Mouse (Mus musculus) frontal cortex, postnatal 25 days (tissue): ENCODE measurements around the gene Taf5l.
A peak's percentile ranks its signal among the peaks of the same experiment; 100 is the strongest.
"Not testable (repeated sequence)": the region's sequence is repeated elsewhere in the genome, so short reads cannot be mapped to it uniquely, and the experiment has no call there.

Experiments used
- DNase-seq, 2 experiments: peaks; one replicate each; pipeline ENCODE4 v3.0.0; 2022; ENCODE audit warnings: low spot score in 2 of 2

Gene Taf5l

DNA sequence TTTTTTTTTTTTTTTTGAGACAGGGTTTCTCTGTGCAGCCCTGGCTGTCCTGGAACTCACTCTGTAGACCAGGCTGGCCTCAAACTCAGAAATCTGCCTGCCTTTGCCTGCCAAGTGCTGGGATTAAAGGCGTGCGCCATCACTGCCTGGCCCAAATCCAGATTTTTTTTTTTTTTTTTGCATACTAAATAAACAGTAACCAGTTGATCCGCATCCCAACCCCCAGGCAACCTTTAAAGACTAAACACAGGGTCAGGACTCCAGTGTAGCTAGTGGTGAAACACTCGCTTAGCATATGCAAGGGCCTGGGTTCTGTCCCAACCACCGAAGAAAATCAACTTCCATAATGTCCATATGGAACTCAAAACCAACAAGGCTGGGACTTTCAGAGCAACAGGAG, 60.6 kb downstream of the Taf5l start:
- not testable (repeated sequence) for DNase-seq

- no peak for DNase-seq
These were observed 61.1 kb downstream of the Taf5l start for GRCm38 (mm10) chr8:123960056-123960455.

DNA sequence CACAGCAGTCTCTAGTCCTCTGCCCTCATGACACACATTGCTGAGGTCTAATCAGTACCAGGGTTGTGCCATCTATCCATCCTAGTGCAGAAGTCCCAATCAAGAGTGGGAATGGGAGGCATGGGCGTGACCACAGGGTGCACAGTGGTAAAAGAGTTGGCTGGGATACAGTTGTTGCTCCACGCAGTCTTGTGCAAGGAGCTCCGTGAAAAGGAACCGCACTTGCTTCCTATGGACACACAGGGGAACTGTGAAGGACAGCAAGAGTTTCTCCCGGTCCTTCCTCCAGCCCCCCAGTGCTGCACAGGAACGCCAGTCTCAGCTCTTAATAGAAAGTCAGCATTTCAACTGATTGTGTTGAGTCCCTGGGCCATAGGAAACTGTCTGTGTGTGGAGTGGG, 61.7 kb downstream of the Taf5l start:
- no peak for DNase-seq

DNA sequence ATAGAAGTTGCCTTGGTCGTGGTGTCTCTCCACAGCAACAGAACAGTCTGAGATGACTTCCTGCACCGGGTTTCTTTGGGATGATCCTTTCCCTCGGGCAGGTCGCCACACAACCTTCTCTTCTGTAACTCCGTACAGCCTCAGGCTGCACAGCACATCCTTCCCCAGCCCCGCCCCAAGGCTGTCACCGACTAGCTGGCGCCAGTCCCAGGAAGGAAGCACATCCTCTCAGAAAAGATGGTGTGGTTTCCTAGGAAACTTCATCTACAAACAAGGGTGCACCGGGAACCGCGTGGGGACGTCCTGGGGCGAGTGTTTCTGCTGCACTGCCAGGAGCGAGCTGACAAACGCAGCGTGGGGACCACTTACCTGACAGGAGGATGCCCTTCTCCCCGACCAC, 63.1 kb downstream of the Taf5l start:
- DNase-seq, result peak; percentile 9 to 11

- DNase-seq, result no peak
These were observed 67.0 kb downstream of the Taf5l start for GRCm38 (mm10) chr8:123954246-123954645.

- no peak for DNase-seq
These were observed 67.5 kb downstream of the Taf5l start for GRCm38 (mm10) chr8:123953686-123954085.

DNA sequence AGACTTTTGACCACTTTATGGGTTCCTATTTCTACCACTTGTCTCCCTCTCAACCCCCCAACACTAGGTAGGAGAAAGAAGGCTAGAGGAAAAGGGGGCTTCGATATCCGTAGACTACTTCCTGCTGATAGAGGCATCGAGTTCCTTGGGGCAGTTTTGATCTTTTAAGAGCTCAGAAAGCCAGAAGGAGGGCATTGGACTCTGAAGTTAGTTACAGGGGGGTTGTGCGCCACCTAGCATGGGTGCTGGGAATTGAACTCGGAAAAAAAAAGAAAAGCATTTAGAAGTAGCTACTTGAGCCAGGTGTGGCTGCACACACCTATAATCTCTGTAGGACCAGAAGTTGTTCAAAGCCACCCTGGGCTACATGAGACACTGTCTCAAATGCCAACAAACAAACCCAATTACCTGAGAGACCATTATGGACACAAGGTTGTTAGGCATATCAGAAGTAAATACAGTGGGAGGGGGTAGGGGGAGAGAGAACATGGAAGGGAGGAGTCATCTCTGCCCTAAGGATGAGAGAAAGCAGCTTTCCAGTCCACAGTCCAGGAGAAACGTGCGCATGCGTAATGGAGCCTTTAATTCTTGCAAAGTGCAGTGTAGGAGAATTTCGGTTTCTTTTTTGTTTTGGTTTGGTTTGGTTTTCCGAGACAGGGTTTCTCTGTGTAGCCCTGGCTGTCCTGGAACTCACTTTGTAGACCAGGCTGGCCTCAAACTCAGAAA, 71.0 kb downstream of the Taf5l start:
- peak; percentile 9 to 28 for DNase-seq

DNA sequence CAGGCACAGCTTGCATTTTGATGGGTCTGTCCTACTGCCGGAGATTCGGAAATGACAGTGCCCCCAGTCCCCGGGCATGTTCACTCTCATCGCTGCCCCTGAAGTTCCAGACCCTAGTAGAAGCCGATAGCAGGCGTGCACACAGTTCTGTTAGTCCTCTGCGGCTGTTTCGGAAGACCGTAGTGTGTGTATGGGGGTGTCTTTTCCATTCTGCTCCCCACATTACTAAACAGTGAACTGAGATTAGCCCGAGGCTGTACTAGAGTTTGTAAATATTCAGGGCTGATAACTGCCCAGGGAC, 71.6 kb downstream of the Taf5l start:
- DNase-seq, result no peak

DNA sequence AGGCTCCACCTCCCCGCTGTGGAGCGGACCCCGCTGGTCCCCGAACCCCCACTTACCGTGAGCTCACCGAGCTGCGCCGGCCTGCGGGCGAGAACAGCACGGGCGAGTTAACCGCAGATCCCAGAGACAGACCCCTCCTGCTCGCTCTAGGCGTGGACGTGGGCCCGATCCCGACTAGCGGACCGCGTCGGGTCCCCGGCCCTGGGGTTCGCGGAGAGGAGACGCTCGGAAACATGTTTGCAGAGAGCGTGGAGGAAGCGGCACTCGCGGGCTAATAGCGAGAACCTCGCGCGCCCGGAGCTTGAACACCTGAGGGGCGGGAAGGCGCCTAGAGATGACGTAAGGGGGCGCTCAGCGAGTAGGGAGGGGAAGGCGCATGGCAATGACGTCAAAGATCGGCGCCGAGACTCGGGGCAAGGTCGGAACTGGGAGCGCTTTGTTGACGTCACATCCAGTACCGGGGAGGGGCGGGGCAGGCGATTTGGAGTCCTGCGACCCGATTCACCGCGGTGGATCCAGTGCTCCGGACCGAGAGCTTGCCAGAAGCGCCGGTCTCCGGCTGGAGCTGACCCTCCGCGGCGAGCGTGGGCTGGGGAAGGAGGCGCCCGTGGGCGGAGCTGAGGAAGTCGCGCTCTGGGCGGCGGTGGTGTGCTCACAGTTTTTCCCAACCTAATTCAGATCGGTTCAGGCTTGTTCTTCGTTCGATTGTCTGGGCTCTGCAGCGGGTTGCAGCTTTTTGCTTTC, 72.1 kb downstream of the Taf5l start, which contains the start of gene Nup133:
Gene Nup133 (minus strand): TSS at position 324 of the 744 bp plus-strand sequence.
- peak; percentile 99 to 100 for DNase-seq
